Mouse (Mus musculus) embryonic fibroblast, embryonic 13.5 days (primary cell): Measurements from ENCODE around the gene Bpifc. TPM values are rescaled to one million over a fixed set of nuclear protein-coding genes. Genes with fewer than 3 reads are reported as not detected.

Experiments
- H3K27ac ChIP-seq: 2 replicates; pipeline ENCODE4 v1.5.1; 2012; ENCODE audit warnings: low read length, control low read depth, inconsistent platforms; ENCODE audit not compliant: insufficient read depth
- H3K4me1 ChIP-seq: 2 replicates; pipeline ENCODE4 v1.6.1; 2011; ENCODE audit warnings: low read length; ENCODE audit not compliant: control insufficient read depth, insufficient read depth
- H3K4me3 ChIP-seq: 2 replicates; pipeline ENCODE4 v1.5.1; 2011; ENCODE audit warnings: mild to moderate bottlenecking, control low read depth, low read length; ENCODE audit not compliant: insufficient read depth
- CTCF ChIP-seq: IDR thresholded peaks from 2 replicates; pipeline ENCODE4 v1.5.1; 2011; ENCODE audit warnings: mild to moderate bottlenecking, control low read depth, low read length, moderate library complexity, borderline replicate concordance; ENCODE audit not compliant: insufficient read depth
- POLR2A ChIP-seq: IDR thresholded peaks from 2 replicates; pipeline ENCODE4 v1.6.1; 2011; ENCODE audit warnings: low read depth, mild to moderate bottlenecking, control low read depth, low read length, moderate library complexity
- polyA plus RNA-seq: library from polyadenylated mRNA; stranded (reverse); fragments of >200 nt; gene quantifications from 2 replicates; pipeline ENCODE4 v1.2.4, GENCODE M21; 2011; ENCODE audit warnings: low read depth; ENCODE audit not compliant: missing spikeins, insufficient read length

The Bpifc gene
- polyA plus RNA-seq, 1 experiment = not detected

GRCm38 (mm10) chr10:85928499-85929207, 83.0 kb downstream of the Bpifc start:
- no peak overlapping the region for H3K27ac ChIP-seq
- TF ChIP-seq CTCF (peak; percentile 38; the same call in 1 of the 2 replicates), POLR2A (no peak)
- H3K4me3 ChIP-seq = peak overlapping the region; percentile 41
- H3K4me1 ChIP-seq = peaks cover 2% of the 10 kb centered on the region; the same call in 1 of the 2 replicates

DNA sequence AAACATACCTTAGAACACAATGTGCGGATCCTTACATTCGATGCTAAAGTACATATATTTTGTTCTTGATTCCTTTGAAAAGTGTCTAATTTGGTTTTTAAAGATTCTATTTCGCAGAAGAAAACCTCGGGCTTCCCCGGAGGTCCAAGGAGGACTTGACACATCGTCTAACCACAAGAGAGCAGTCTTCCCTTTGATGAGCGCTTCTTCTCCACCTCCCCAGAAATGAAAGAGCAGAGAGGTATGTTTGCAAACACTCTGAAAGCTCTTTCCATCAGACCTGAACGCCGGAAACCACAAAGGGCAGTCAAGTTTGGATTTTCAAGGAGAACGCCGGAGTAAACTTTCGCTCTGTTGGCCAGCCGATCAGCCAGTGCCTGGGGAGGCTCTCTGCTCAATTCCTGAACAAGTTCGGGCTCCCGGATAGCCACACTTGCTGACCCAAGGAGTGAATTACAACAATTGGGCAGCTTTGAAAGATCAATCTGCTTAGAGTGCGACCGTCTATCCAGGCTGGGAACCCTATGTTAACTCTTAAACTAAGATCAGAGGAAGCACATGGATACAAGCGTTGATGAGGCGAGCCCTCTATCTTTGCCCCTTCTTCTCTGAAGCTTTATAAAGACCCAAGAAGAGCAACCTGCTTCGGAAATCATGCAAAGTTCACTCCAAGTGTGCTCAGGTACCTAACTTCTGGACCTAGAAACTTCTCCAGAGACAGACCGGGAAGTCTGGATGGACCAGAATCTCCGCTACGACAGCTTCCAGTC, 83.8 kb downstream of the Bpifc start, which contains the start of gene Ascl4:
TSS of gene Ascl4 (plus strand) at position 6 of the 770 bp plus-strand sequence.
- Histone ChIP-seq H3K4me1 (peaks cover 2% of the 10 kb centered on the region; the same call in 1 of the 2 replicates), H3K27ac (no peak within 1 kb of the TSS), H3K4me3 (peak within 1 kb of the TSS; percentile 41)
- no peak for TF ChIP-seq POLR2A
- TF ChIP-seq CTCF = no peak

GRCm38 (mm10) chr10:85916498-85917309, 95.0 kb downstream of the Bpifc start, which contains the start of gene Prdm4:
Gene Prdm4, minus strand, starts transcription at chr10:85917142.
- Histone ChIP-seq H3K27ac (peak within 1 kb of the TSS; percentile 42), H3K4me1 (0 out of 2 replicates have a peak, but pooled peaks cover 2% of the 10 kb centered on the region)

More at GRCm38 (mm10) chr10:85916498-85917309, 95.0 kb downstream of the Bpifc start, which contains the start of gene Prdm4:
- peak within 1 kb of the TSS; percentile 94 for H3K4me3 ChIP-seq
- no peak; the same call in 1 of the 2 replicates for TF ChIP-seq POLR2A
- TF ChIP-seq CTCF = no peak

Other genes with a start within 250 kb of the Bpifc start
- gene Pwp1, start 182.4 kb downstream of the Bpifc start, polyA plus RNA-seq = 39.7 and 51.3 TPM in 2 replicates
- gene Prdm4, start 94.8 kb downstream of the Bpifc start, polyA plus RNA-seq = 34.2 and 34.8 TPM in 2 replicates
- not detected in 2 replicates for gene Ascl4, start 84.2 kb downstream of the Bpifc start, polyA plus RNA-seq
- gene Rtcb, start 54.1 kb downstream of the Bpifc start, polyA plus RNA-seq = 110 and 115 TPM in 2 replicates
- 14.3 and 15.5 TPM in 2 replicates for gene Fbxo7, start 10.1 kb upstream of the Bpifc start, polyA plus RNA-seq